Mouse (Mus musculus): Measurements from ENCODE around the gene Tcf3.

Tcf3 gene

DNA sequence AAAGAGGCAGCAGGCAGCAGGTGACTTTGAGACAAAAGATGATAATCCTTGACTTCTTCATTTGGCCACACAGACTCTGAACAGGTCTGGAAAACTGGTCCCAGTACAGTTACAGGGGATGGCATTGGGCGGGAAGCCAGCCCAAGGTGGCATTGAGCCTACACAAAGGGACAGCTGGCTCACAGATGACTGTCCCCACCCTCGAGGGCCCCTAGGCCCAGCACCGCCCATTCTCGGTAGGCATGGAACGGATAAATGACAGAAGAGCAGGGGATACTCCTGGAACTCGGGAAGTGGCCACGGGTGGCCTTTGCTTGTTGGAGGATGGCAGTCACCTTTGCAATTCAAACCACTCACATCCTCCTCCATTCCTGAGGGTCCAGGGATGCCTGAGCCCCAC lies 48.1 kb downstream of the Tcf3 start:
- no peak for DNase-seq

DNA sequence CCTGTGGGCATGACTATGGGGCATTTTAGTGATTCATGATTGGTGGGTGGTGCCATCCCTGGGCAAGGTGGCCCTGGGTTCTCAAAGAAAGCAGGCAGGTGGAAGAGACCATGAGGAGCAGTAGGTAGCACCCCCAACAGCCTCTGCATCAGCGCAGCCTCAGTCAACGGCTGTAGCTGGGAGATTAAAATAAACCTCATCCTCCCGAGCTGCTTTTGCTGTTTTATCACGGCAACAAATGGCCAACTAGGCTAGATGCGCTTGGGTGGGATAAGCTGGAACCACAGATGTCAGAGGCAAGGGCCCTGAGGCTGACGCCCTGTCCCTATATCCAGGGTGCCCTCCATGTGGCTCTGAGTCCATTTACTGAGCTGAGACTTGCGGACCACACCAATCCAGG lies 48.7 kb downstream of the Tcf3 start:
- no peak for DNase-seq

DNA sequence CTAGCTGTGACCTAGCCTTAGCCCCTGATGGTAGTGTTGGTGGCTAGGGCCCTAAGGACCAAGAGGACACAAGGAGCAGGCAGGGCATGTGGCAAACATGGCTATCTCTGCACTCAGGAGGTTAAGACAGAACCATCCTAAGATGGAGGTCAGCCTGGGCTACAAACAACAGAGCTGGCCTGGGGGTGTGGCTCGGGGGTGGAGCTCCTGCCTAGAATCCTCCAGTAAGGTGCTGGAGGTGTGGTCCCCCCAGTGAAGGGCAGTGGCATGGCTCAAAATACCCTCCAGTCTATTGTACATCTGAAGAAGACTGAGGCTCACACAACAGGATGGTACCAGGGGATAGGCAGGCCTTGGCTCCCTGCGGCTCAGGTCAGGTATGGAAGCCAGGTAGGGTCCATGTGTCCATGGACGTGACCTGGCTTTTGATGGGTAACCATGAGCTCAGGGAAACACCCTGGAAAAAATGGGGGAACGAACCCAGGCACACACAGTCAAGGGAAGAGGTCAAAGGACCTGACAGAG lies 49.3 kb downstream of the Tcf3 start:
- peak; percentile 54 for DNase-seq

DNA sequence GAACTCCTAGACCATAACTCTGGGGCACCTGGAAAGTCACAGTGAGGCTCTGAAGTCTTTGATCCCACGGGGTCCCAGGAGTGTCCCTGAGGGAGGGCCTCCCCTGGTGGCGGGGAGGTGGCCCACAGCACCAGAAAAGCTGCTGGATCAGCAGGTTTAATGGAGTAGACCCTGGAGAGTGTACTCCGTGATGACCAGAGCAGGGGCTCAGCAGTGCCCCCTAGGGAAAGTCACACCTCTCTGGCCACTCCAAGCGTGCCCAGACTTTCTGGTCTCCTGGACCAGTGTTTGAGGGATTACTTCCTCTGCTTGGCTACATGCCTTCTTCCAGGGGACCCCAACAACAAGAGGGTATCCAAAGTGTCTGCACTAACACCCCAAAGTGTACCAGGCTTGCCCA lies 50.0 kb downstream of the Tcf3 start:
- peak; percentile 54 for DNase-seq

DNA sequence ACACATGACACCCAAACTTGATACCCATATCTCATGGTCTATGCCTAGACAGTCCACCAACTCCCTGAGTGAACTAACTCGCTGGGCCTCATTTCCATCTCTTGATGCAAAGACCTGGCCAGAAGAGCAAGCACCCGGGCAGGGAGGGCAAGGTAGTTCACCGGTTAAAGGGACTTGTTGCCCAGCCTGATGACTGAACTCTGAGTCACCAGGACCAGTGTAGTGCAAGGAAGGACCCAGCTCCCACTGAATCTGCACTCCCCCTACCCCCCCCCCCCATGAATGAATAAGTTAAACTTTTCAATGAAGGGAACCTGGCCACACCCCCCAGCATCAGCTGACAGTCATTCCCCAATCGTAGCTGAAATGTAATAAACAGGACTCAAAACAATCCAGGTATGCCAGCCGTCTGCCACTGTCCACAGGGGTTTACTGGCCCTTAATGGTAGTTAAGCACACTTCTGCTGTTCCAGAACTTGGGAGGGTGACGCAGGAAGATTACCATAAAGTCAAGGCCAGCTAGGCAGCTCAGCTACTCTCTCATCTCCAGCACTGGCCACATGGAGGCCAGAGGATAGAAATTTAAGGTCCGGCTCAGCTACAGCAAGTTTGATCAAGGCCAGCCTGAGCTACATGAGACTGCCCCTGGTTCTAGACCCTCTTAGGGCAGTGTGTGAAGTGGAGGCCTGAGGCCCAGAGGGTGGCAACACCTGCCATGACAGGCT lies 50.6 kb downstream of the Tcf3 start:
- no peak for DNase-seq

DNA sequence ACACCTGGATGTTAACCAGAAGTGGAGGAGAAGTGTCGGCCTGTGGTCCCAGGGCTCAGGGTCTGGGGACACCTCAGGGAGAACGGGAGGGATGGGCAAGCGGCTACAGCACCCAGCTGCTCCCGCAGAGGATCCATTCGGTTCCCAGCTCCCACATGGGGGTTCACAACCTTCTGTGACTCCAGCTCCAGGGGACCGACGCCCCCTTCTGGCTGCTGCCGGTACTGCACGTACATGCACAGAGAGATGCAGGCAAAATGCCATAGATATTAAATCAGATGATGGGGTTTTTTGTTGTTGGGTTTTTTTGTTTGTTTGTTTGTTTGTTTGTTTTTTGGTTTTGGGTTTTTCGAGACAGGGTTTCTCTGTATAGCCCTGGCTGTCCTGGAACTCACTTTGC lies 55.7 kb downstream of the Tcf3 start:
- DNase-seq = no peak

DNA sequence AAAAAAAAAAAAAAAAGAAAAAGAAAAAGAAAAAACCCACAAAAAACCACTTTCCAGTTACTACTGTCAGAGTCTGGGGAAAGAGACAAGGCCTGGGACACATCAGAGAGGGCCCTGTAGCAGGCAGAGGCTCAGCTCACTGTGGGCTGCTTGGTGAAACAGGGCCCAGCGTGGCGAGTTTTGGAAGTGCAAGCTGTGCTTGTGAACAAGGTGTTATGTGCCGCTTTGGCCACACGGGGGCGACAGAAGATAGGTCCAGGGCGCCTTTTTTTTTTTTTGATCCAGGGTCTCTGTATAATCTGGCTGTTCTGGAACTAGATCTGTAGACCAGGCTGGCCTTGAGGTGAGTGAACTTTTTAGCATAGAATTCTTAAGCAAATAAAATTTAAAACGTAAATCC lies 57.3 kb downstream of the Tcf3 start:
- peak; percentile 86 for DNase-seq

DNA sequence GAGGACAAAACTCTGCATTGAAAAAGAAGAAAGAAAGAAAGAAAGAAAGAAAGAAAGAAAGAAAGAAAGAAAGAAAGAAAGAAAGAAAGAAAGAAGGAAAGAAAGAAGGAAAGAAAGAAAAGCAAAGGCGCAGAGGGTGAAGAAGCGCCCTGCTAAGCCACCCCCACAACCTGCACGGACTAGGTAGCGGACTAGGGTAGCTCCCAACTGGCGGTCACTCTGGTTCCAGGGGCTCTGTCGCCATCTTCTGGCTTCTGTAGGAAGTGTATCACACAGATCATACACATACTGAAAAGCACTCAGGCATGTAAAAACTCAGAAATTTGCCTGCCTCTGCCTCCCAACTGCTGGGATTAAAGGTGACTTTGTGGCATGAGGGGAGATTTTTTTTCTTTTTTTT lies 59.4 kb downstream of the Tcf3 start:
- peak; percentile 81 for DNase-seq

DNA sequence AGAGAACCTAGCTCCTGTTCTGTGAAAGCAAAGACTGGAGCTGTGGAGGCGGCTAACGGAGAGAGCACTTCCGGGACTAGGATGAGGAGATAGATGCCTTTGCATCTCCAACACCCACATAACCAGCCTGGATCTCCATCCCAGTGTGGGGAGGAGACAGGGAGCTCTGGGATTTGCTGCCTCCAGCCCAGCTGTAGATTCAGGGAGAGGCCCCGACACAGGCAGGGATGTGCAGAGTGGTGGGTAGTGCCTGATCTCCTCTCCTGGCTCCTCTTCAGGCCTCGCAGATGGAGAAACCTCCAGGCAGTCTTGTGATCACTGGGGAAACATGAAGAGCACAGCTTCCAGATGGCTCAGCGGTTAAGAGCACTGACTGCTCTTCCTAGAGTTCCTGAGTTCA lies 60.7 kb downstream of the Tcf3 start:
- no peak for DNase-seq

DNA sequence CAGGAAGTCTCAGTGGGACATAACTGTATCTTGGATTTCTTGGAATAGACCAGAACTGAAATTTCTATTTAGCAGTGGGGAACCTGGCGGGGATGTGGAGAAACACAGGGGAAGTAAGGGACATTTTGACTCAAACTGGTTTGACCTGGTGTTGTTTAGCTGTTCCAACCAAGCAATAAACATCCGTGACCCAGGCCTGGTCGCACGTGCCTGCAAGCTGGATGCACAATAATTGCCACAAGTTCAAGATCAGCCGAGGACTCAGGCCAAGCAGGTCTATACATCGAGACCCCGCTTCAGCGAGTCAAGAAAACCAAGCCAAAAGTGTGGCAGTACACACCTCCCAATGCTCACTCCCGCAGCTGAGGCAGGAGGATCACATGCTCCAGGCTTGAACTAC lies 61.5 kb downstream of the Tcf3 start:
- no peak for DNase-seq

DNA sequence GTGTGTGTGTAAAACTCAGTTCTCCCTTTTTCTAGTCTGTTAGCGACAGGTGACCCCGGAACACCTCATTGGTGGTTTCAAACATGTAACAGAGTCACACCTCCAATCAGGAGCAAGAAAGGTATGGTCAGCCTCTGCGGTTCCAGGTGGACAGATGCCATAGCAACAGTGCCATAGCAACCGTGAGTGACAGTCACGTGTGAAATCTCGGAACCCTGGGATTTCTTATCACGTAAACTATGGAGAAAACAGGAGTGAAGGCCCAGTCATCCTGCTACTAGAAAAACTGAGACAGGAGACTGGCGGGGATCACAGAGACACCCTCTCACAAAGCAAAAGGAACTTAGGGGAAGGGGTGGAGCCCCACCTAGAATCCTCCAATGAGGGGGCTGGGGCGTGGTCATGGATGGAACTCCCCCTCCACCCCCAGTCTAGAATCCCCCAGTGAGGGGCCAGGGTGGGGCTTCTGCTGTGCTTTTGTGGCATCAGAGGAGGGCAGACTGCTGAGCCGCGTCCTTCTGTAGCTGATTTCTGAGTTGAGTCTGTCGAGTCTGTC lies 62.0 kb downstream of the Tcf3 start:
- DNase-seq = peak; percentile 78

DNA sequence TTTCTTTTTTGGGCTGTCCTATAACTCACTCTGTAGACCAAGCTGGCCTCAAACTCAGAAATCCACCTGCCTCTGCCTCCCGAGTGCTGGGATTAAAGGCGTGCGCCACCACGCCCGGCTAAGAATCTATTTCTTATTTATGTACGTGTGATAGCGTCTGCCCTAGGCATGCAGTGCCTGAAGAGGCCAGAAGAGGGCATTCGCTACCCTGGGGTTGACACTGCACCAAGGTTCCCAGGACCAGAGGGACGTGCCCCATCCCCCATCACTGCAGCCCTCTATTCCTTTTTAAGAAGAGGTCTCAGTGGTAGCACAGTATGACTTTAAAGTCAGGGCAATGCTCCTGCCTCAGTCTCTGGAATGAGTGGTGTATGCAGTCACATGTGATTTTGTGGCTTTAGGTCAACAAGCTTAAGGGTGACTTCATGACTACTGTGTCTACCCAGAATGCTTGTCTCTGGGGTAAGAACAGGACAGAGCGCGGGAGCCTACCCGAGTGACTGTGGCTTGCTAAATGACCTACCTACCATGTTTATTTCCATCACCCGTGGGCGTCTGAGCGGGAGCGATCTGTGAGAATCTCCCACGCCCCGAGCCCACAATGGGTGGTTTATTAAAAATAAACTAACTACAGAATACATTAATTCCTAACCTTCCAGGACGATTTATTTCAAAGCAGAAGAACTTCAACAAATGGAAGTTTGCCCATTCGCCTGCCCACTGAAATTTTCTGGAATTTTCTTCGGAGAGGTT lies 63.3 kb downstream of the Tcf3 start:
- no peak for DNase-seq

DNA sequence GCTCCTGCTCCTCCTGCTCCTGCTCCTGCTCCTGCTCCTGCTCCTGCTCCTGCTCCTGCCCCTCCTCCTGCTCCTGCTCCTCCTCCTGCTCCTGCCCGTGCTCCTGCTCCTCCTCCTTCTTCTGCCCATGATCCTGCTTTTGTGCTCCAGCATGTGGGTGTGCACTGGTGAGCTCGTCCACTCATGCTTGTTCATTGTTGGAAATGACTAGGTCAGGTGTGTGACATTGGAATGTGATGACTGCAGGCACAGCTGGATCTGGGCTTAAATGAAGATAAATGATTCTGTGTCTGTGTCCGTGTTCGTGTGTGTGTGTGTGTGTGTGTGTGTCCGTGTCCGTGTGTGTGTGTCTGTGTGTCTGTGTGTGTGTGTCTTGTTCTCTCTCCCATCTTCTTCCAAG lies 65.1 kb downstream of the Tcf3 start:
- DNase-seq = no peak

DNA sequence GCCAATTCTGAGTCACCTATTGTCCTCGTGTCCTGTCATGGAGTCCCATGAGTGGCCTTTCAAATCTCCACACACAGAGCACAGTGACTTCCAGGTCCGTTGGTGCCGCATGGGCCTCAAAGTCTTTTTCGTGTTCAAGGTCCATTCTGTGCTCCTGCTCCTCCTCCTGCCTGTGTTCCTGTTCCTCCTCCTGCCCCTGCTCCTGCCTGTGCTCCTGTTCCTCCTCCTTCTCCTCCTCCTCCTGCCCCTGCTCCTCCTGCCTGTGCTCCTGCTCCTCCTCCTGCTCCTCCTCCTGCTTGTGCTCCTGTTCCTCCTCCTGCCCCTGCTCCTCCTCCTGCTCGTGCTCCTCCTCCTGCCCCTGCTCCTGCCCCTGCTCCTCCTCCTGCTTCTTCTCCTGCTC lies 65.5 kb downstream of the Tcf3 start:
- DNase-seq = no peak

DNA sequence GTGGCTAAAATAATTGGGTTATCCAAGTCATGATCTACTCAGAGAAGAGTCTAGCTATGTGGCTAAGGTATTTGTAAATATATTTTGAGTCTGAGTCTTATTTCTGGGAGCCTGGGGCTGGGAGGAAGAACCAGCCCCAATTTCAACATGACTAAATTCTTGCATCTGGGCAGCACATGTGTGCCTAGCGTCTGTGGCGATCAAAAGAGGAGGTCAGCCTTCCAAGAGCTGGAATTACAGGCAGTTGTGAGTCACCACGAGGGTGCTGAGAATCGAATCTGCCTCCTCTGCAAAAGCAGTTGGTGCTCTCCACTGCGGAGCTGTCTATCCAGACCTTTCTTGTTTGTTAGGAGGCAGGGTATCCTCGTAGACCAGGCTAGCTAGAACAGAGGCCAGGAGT lies 67.7 kb downstream of the Tcf3 start:
- no peak for DNase-seq

DNA sequence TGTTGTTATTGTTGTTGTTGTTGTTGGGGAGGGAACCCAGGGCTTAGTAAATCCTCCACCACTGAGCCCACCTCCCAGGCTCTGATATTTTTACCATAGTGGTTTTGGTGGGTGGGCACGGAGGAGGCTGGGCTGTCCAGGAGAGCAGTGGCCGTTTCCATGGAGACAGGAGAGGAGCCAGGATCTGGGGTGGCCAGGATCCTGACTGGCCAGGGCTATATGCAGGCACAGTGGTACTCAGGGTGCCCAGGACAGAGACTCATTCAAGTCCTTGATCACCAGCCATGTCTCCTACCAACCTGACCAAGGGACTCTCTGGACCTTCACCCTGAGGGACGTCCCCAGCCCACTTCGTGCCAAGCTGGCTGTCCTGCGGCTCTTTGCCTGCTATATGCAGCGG lies 69.7 kb downstream of the Tcf3 start:
- no peak for DNase-seq
